Mouse (Mus musculus): ENCODE results near the gene Fkbpl. TPM values are rescaled to one million over a fixed set of nuclear protein-coding genes. Genes with fewer than 3 reads are reported as not detected.
A peak's percentile ranks its signal among the peaks of the same experiment; 100 is the strongest.

The Fkbpl gene
- total RNA-seq, 2 experiments from 2014 or later, result 8.2 to 8.3 TPM

GRCm38 (mm10) chr17:34659181-34659896 is 14.8 kb downstream of the Fkbpl start:
- intact Hi-C loops (cut with DNase I), result no loop called here
- no peak for DNase-seq

- no peak for DNase-seq
- intact Hi-C loops (cut with DNase I), result no loop called here
Measured at GRCm38 (mm10) chr17:34659897-34660214, 15.3 kb downstream of the Fkbpl start.

- intact Hi-C loops (cut with DNase I), result no loop called here
- DNase-seq, result peak; percentile 49 to 60
Measured at GRCm38 (mm10) chr17:34660259-34660820, 15.8 kb downstream of the Fkbpl start.

- intact Hi-C loops (cut with DNase I), result no loop called here
- DNase-seq, result peak; percentile 69 to 73
Measured at GRCm38 (mm10) chr17:34661121-34661591, 16.6 kb downstream of the Fkbpl start.

- intact Hi-C loops (cut with DNase I), result loop anchor here (2.0 kb wide), 1 partner anchor 18 kb away; no protein-coding TSS in a partner anchor
- DNase-seq, result no peak
Measured at GRCm38 (mm10) chr17:34662468-34662867, 17.9 kb downstream of the Fkbpl start.

- DNase-seq, result no peak
- intact Hi-C loops (cut with DNase I), result loop anchor here (2.0 kb wide), 1 partner anchor 18 kb away; no protein-coding TSS in a partner anchor
Measured at GRCm38 (mm10) chr17:34662978-34663377, 18.4 kb downstream of the Fkbpl start.

GRCm38 (mm10) chr17:34663558-34663957 is 19.0 kb downstream of the Fkbpl start:
- intact Hi-C loops (cut with DNase I), result loop anchor here (2.0 kb wide), 1 partner anchor 17 kb away; no protein-coding TSS in a partner anchor
- DNase-seq, result no peak

GRCm38 (mm10) chr17:34664472-34664871 is 19.9 kb downstream of the Fkbpl start:
- intact Hi-C loops (cut with DNase I), result no loop called here
- no peak for DNase-seq

GRCm38 (mm10) chr17:34670235-34670634 is 25.7 kb downstream of the Fkbpl start, which contains the start of gene Tnxb:
Gene Tnxb (plus strand): TSS chr17:34670535.
- intact Hi-C loops (cut with DNase I), result no loop called here

GRCm38 (mm10) chr17:34671151-34672066 is 26.8 kb downstream of the Fkbpl start:
- DNase-seq, result no peak
- intact Hi-C loops (cut with DNase I), result no loop called here

More at GRCm38 (mm10) chr17:34670235-34670634, 25.7 kb downstream of the Fkbpl start, which contains the start of gene Tnxb:
- DNase-seq, result no peak

GRCm38 (mm10) chr17:34672246-34672792 is 27.8 kb downstream of the Fkbpl start:
- DNase-seq, result no peak
- intact Hi-C loops (cut with DNase I), result no loop called here

GRCm38 (mm10) chr17:34673139-34673538 is 28.6 kb downstream of the Fkbpl start:
- DNase-seq, result no peak
- intact Hi-C loops (cut with DNase I), result no loop called here

GRCm38 (mm10) chr17:34674524-34675204 is 30.1 kb downstream of the Fkbpl start:
- intact Hi-C loops (cut with DNase I), result no loop called here
- no peak for DNase-seq

- intact Hi-C loops (cut with DNase I), result no loop called here
- no peak for DNase-seq
Measured at GRCm38 (mm10) chr17:34675205-34676092, 30.9 kb downstream of the Fkbpl start.

- DNase-seq, result no peak
- intact Hi-C loops (cut with DNase I), result no loop called here
Measured at GRCm38 (mm10) chr17:34676093-34676460, 31.5 kb downstream of the Fkbpl start.

- DNase-seq, result no peak
- intact Hi-C loops (cut with DNase I), result no loop called here
Measured at GRCm38 (mm10) chr17:34676671-34677070, 32.1 kb downstream of the Fkbpl start.

- intact Hi-C loops (cut with DNase I), result loop anchor here (2.0 kb wide), 1 partner anchor 17 kb away; no protein-coding TSS in a partner anchor
- no peak for DNase-seq
Measured at GRCm38 (mm10) chr17:34680191-34680590, 35.6 kb downstream of the Fkbpl start.

- DNase-seq, result no peak
- intact Hi-C loops (cut with DNase I), result loop anchor here (2.0 kb wide), 1 partner anchor 18 kb away; no protein-coding TSS in a partner anchor
Measured at GRCm38 (mm10) chr17:34680621-34681020, 36.1 kb downstream of the Fkbpl start.

- peak in 1 of 2 experiments; percentile 52 for DNase-seq
- intact Hi-C loops (cut with DNase I), result loop anchor here (2.0 kb wide), 1 partner anchor 18 kb away; no protein-coding TSS in a partner anchor
Measured at GRCm38 (mm10) chr17:34681132-34681571, 36.6 kb downstream of the Fkbpl start.

Measured in heart, postnatal 14 days (tissue).